Mouse (Mus musculus) central nervous system, embryonic 18 days (tissue): ENCODE data around the gene Kif21a. TPM values are rescaled to one million over a fixed set of nuclear protein-coding genes. Genes with fewer than 3 reads are reported as not detected.

ENCODE experiments used
- polyA plus RNA-seq: library from polyadenylated mRNA; depleted of rRNA; stranded (reverse); fragments of >200 nt; gene quantifications from 2 replicates; pipeline ENCODE4 v1.2.3, GENCODE M21; 2012; rRNA removed

Gene Kif21a
- polyA plus RNA-seq: 66.6 and 71.4 TPM in 2 replicates

GRCm38 (mm10) chr15:91049496-91050441 lies at the start of gene Kif21a:
Gene Kif21a (minus strand): TSS chr15:91049948.

Other genes starting within 250 kb of the Kif21a start
- gene Abcd2, start 141.9 kb upstream of the Kif21a start, polyA plus RNA-seq: 3.4 and 3.7 TPM in 2 replicates
- 0.03 TPM in 1 of 2 replicates, not detected in the other for gene CN725425, start 149.5 kb upstream of the Kif21a start, polyA plus RNA-seq